Mouse (Mus musculus) hindbrain, embryonic 11.5 days (tissue): ENCODE results near the gene Nfkbib. TPM values are rescaled to one million over a fixed set of nuclear protein-coding genes. Genes with fewer than 3 reads are reported as not detected.

Experiments
- ATAC-seq: fragments of 200-750 bp; cut with Nextera tagmentation; 2 replicates; pipeline ENCODE4 v1.8.0; 2017; ENCODE audit warnings: mild to moderate bottlenecking, moderate TSS enrichment, moderate library complexity; ENCODE audit not compliant: low FRiP score
- DNase-seq: peaks from one replicate; pipeline ENCODE4 v3.0.0-alpha.2; 2015; ENCODE audit warnings: low spot score
- H3K27ac ChIP-seq: fragments of 300-500 bp; sonication (generic); 2 replicates; pipeline ENCODE4 v1.5.1; 2014; ENCODE audit warnings: mild to moderate bottlenecking, low read depth, low read length
- H3K27me3 ChIP-seq: fragments of 300-500 bp; sonication (generic); 2 replicates; pipeline ENCODE4 v1.6.1; 2014; ENCODE audit warnings: mild to moderate bottlenecking, low read length, moderate library complexity, mixed read lengths; ENCODE audit not compliant: control insufficient read depth, insufficient read depth
- H3K36me3 ChIP-seq: fragments of 300-500 bp; sonication (generic); 2 replicates; pipeline ENCODE4 v1.6.1; 2014; ENCODE audit warnings: mild to moderate bottlenecking, low read length, moderate library complexity, mixed read lengths; ENCODE audit not compliant: control insufficient read depth, insufficient read depth
- H3K4me1 ChIP-seq: fragments of 300-500 bp; sonication (generic); replicated peaks from 2 replicates; pipeline ENCODE4 v1.6.1; 2014; ENCODE audit warnings: low read length, mixed read lengths; ENCODE audit not compliant: control insufficient read depth, insufficient read depth
- H3K4me2 ChIP-seq: fragments of 300-500 bp; sonication (generic); replicated peaks from 2 replicates; pipeline ENCODE4 v1.6.1; 2014; ENCODE audit warnings: mild to moderate bottlenecking, low read depth, low read length
- H3K4me3 ChIP-seq: fragments of 300-500 bp; sonication (generic); 2 replicates; pipeline ENCODE4 v1.5.1; 2014; ENCODE audit warnings: low read depth, low read length
- H3K9ac ChIP-seq: fragments of 300-500 bp; sonication (generic); 2 replicates; pipeline ENCODE4 v1.6.1; 2014; ENCODE audit warnings: low read depth, low read length
- H3K9me3 ChIP-seq: fragments of 300-500 bp; sonication (generic); 2 replicates; pipeline ENCODE4 v1.6.1; 2016; ENCODE audit warnings: low read length; ENCODE audit not compliant: control insufficient read depth
- WGBS: fragments of 180-500 bp; shearing (Covaris S2); extraction: QIAGEN DNeasy Blood & Tissue Kit; methylation state at CpG from one replicate; pipeline ENCODE4 v1.1.7; 2014; 5-methylcytosine and 5-hydroxymethylcytosine counted together
- polyA plus RNA-seq: library from polyadenylated mRNA; unstranded; fragments of >200 nt; fragmentation: Nextera tagmentation; extraction: Ambion mirVana; gene quantifications from 2 replicates; pipeline ENCODE4 v1.2.1, GENCODE M21; 2014

Gene Nfkbib
- polyA plus RNA-seq, 1 experiment from 2014 or later = 42.0 TPM

DNA sequence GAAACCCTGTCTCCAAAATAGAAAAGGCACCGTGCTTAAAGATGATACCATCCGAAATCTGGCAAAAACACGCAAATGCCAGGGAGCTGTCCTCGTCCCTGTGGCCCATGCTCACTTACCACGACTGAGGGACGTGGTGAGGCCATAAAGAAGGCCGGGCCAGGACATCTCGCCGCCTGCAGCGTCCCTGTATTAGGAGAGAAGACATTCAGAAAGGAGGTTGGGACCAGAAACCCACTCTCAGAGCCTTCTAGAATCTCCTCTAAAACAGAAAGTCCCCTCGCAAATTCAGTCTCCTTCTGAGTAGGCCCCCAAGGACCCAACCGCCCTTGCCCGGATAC lies 26.0 kb downstream of the Nfkbib start:
- peak; percentile 30; the same call in 1 of the 2 replicates for ATAC-seq
- H3K36me3 ChIP-seq = no peaks in the 10 kb centered on the region; the same call in 1 of the 2 replicates

GRCm38 (mm10) chr7:28740949-28741348 lies 26.4 kb downstream of the Nfkbib start:
- no peak for ATAC-seq
- H3K27ac ChIP-seq = no peak overlapping the region

More for the DNA sequence above, 26.0 kb downstream of the Nfkbib start:
- under 1% methylated on average over 13 of the region's 13 CpGs for WGBS
- no peaks in the 10 kb centered on the region for H3K4me1 ChIP-seq
- peak overlapping the region; percentile 76 for H3K9ac ChIP-seq
- H3K4me3 ChIP-seq = peak overlapping the region; percentile 59
- H3K27ac ChIP-seq = no peak overlapping the region
- no peaks in the 10 kb centered on the region for H3K9me3 ChIP-seq
- DNase-seq = no peak
- peak overlapping the region; percentile 76 for H3K4me2 ChIP-seq
- no peaks in the 10 kb centered on the region for H3K27me3 ChIP-seq

GRCm38 (mm10) chr7:28739829-28740228 lies 27.5 kb downstream of the Nfkbib start:
- H3K9me3 ChIP-seq = no peaks in the 10 kb centered on the region
- H3K27me3 ChIP-seq = no peaks in the 10 kb centered on the region
- DNase-seq = no peak
- no peak overlapping the region for H3K4me2 ChIP-seq
- H3K4me1 ChIP-seq = no peaks in the 10 kb centered on the region
- H3K9ac ChIP-seq = no peak overlapping the region
- no peaks in the 10 kb centered on the region for H3K36me3 ChIP-seq
- no peak overlapping the region for H3K27ac ChIP-seq
- ATAC-seq = no peak
- 94% methylated on average over 21 of the region's 21 CpGs for WGBS
- no peak overlapping the region for H3K4me3 ChIP-seq

More at GRCm38 (mm10) chr7:28740949-28741348, 26.4 kb downstream of the Nfkbib start:
- H3K9me3 ChIP-seq = no peaks in the 10 kb centered on the region
- no peaks in the 10 kb centered on the region for H3K4me1 ChIP-seq
- peak overlapping the region; percentile 59 for H3K4me3 ChIP-seq
- H3K9ac ChIP-seq = peak overlapping the region; percentile 76
- no peak for DNase-seq
- no peaks in the 10 kb centered on the region for H3K27me3 ChIP-seq
- 48% methylated on average over 9 of the region's 9 CpGs for WGBS
- H3K4me2 ChIP-seq = peak overlapping the region; percentile 76
- no peaks in the 10 kb centered on the region; the same call in 1 of the 2 replicates for H3K36me3 ChIP-seq

GRCm38 (mm10) chr7:28735701-28736100 lies 31.6 kb downstream of the Nfkbib start:
- no peak overlapping the region for H3K4me3 ChIP-seq
- H3K9me3 ChIP-seq = no peaks in the 10 kb centered on the region; the same call in 1 of the 2 replicates
- no peaks in the 10 kb centered on the region for H3K36me3 ChIP-seq
- peaks cover 4% of the 10 kb centered on the region; the same call in 1 of the 2 replicates for H3K27me3 ChIP-seq
- H3K4me2 ChIP-seq = no peak overlapping the region
- ATAC-seq (no peak), DNase-seq (no peak)
- no peak overlapping the region for H3K9ac ChIP-seq
- H3K27ac ChIP-seq = no peak overlapping the region
- no peaks in the 10 kb centered on the region; the same call in 1 of the 2 replicates for H3K4me1 ChIP-seq
- 81% methylated on average over 6 of the region's 6 CpGs for WGBS

DNA sequence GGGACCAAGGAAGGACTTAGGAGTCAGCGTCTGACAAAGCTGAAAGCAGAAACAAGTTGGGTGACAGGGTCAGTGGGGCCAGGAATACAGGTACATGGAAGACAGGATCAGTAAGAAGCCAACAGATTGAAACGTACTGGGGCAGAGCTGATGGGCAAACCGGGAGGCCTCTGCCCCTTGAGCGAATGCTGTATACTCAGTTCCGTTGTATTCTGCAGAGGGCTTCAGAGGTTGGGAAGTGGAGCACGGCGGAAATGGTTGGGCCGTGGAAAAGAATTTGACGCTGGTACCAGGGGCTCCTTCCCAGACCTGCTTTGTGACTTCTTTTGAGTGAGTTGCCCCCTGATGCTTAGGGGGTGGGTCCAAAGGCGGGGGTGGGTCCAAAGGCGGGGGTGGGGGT lies 34.1 kb downstream of the Nfkbib start:
- Histone ChIP-seq H3K4me1 (no peaks in the 10 kb centered on the region; the same call in 1 of the 2 replicates), H3K9ac (no peak overlapping the region), H3K4me2 (peak overlapping the region; percentile 64), H3K9me3 (no peaks in the 10 kb centered on the region; the same call in 1 of the 2 replicates), H3K36me3 (no peaks in the 10 kb centered on the region), H3K4me3 (peak overlapping the region; percentile 30), H3K27me3 (peaks cover 4% of the 10 kb centered on the region; the same call in 1 of the 2 replicates), H3K27ac (no peak overlapping the region)
- ATAC-seq (0 out of 2 replicates have a peak, but pooled peaks have one; percentile 18), DNase-seq (no peak)
- WGBS = 10% methylated on average over 11 of the region's 11 CpGs

DNA sequence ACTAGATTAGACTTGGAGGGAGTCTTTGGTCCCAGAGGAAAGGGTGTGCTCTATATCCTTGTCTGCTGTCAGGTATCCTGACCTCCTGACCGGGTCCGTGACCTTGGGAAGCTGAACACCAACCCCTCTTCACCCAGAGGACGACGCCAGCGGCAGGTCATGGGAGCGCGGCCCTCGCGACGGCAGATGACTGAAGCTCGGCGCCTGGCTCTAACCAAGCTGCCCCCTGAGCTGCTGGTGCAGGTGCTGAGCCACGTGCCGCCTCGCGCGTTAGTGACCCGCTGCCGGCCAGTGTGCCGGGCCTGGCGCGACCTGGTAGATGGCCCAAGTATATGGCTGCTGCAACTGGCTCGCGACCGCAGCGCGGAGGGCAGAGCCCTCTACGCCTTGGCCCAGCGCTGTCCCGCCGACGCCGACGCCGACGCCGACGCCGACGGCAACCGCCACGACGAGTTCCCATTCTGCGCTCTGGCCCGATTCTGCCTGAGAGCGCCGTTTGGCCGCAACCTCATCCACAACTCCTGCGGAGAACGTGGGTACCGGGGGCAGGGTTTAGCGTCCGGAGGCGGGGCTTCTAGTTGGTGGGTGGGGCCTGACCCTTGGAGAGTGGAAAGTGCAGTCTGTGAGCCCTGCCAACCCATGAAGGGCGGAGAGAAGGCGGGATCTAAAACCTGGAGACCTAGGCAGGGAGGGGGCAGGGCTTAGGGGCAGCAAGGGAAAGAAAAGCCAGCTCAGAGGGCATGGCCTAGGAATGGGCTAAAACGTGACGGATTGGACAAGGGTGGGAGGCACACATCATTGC lies 34.8 kb downstream of the Nfkbib start:
- Histone ChIP-seq H3K27me3 (peaks cover 4% of the 10 kb centered on the region; the same call in 1 of the 2 replicates), H3K4me2 (peak overlapping the region; percentile 64), H3K27ac (no peak overlapping the region), H3K4me3 (peak overlapping the region; percentile 30), H3K36me3 (no peaks in the 10 kb centered on the region), H3K9ac (peak overlapping the region; percentile 25; the same call in 1 of the 2 replicates), H3K9me3 (no peaks in the 10 kb centered on the region; the same call in 1 of the 2 replicates), H3K4me1 (no peaks in the 10 kb centered on the region; the same call in 1 of the 2 replicates)
- DNase-seq (peak; percentile 83), ATAC-seq (peak; percentile 80)
- 3% methylated on average over 55 of the region's 58 CpGs for WGBS

GRCm38 (mm10) chr7:28727649-28728340 lies 39.5 kb downstream of the Nfkbib start:
- peaks cover 4% of the 10 kb centered on the region; the same call in 1 of the 2 replicates for H3K27me3 ChIP-seq
- no peak overlapping the region for H3K9ac ChIP-seq
- no peak overlapping the region for H3K4me2 ChIP-seq
- H3K9me3 ChIP-seq = no peaks in the 10 kb centered on the region; the same call in 1 of the 2 replicates
- H3K4me1 ChIP-seq = no peaks in the 10 kb centered on the region; the same call in 1 of the 2 replicates
- ATAC-seq = peak; percentile 33; the same call in 1 of the 2 replicates
- no peak overlapping the region for H3K4me3 ChIP-seq
- H3K27ac ChIP-seq = no peak overlapping the region
- H3K36me3 ChIP-seq = no peaks in the 10 kb centered on the region
- 57% methylated on average over 10 of the region's 10 CpGs for WGBS
- DNase-seq = peak; percentile 52

GRCm38 (mm10) chr7:28726600-28726999 lies 40.7 kb downstream of the Nfkbib start:
- no peak overlapping the region for H3K9ac ChIP-seq

More at GRCm38 (mm10) chr7:28726600-28726999, 40.7 kb downstream of the Nfkbib start:
- DNase-seq = peak; percentile 87
- no peak for ATAC-seq
- no peak overlapping the region for H3K4me3 ChIP-seq
- no peaks in the 10 kb centered on the region for H3K4me1 ChIP-seq
- no peaks in the 10 kb centered on the region; the same call in 1 of the 2 replicates for H3K9me3 ChIP-seq
- no peak overlapping the region for H3K27ac ChIP-seq
- no peaks in the 10 kb centered on the region for H3K27me3 ChIP-seq
- 8% methylated on average over 14 of the region's 14 CpGs for WGBS
- no peak overlapping the region for H3K4me2 ChIP-seq
- no peaks in the 10 kb centered on the region for H3K36me3 ChIP-seq
